Mouse (Mus musculus) liver, adult 2 months (tissue): ENCODE measurements around the gene Begain.

Source experiments
- CTCF ChIP-seq: fragments of 200-500 bp; IDR thresholded peaks from 2 replicates; pipeline ENCODE4 v1.5.1; 2011; ENCODE audit warnings: low read depth, low read length, control low read depth
- POLR2A ChIP-seq: fragments of 200-500 bp; IDR thresholded peaks from 2 replicates; pipeline ENCODE4 v1.6.1; 2011; ENCODE audit warnings: low read length, control low read depth; ENCODE audit not compliant: insufficient read depth; ENCODE audit errors: extremely low read depth

GRCm38 (mm10) chr12:109068738-109069137 is 721 bp upstream of the Begain start:
- TF ChIP-seq CTCF (no peak), POLR2A (no peak)
